Mouse (Mus musculus): ENCODE measurements around the gene Crybb2. TPM values are rescaled to one million over a fixed set of nuclear protein-coding genes. Genes with fewer than 3 reads are reported as not detected.

The Crybb2 gene
- polyA plus RNA-seq, 1 experiment from 2014 or later: not detected

- H3K4me2 ChIP-seq (replicated peaks; ENCODE audit: low read depth, low read length): no peak overlapping the region
- H3K4me3 ChIP-seq (ENCODE audit: low read depth, low read length): no peak overlapping the region
Measured at GRCm38 (mm10) chr5:113086439-113086838, 16.5 kb upstream of the Crybb2 start.

GRCm38 (mm10) chr5:113085931-113086330, 16.0 kb upstream of the Crybb2 start:
- Histone ChIP-seq H3K4me2 (replicated peaks; ENCODE audit: low read depth, low read length) (no peak overlapping the region), H3K36me3 (ENCODE audit: insufficient read depth, low read length) (no peaks in the 10 kb centered on the region), H3K4me1 (ENCODE audit: insufficient read depth, low read depth, low read length) (no peaks in the 10 kb centered on the region), H3K27me3 (replicated peaks; ENCODE audit: insufficient read depth, low read length) (no peaks in the 10 kb centered on the region), H3K4me3 (ENCODE audit: low read depth, low read length) (no peak overlapping the region), H3K27ac (ENCODE audit: low read length) (no peak overlapping the region), H3K9me3 (ENCODE audit: low read length) (no peaks in the 10 kb centered on the region), H3K9ac (replicated peaks; ENCODE audit: low read depth) (no peak overlapping the region)
- WGBS: 48% methylated on average over 2 of the region's 2 CpGs
- DNase-seq (ENCODE audit: low spot score) (no peak), ATAC-seq (no peak)
- no peak for TF ChIP-seq EP300 (IDR thresholded peaks at IDR 0.05)
- TF ChIP-seq CTCF (IDR thresholded peaks at IDR 0.05): no peak

More at GRCm38 (mm10) chr5:113086439-113086838, 16.5 kb upstream of the Crybb2 start:
- no peaks in the 10 kb centered on the region for H3K4me1 ChIP-seq (ENCODE audit: insufficient read depth, low read depth, low read length)
- no peak for DNase-seq (ENCODE audit: low spot score)
- H3K36me3 ChIP-seq (ENCODE audit: insufficient read depth, low read length): no peaks in the 10 kb centered on the region
- H3K9ac ChIP-seq (replicated peaks; ENCODE audit: low read depth): no peak overlapping the region
- H3K9me3 ChIP-seq (ENCODE audit: low read length): no peaks in the 10 kb centered on the region
- no peak overlapping the region for H3K27ac ChIP-seq (ENCODE audit: low read length)
- ATAC-seq: no peak
- no peaks in the 10 kb centered on the region for H3K27me3 ChIP-seq (replicated peaks; ENCODE audit: insufficient read depth, low read length)
- WGBS: 73% methylated on average over 12 of the region's 12 CpGs
- TF ChIP-seq EP300 (IDR thresholded peaks at IDR 0.05): no peak
- no peak for TF ChIP-seq CTCF (IDR thresholded peaks at IDR 0.05)

GRCm38 (mm10) chr5:113084309-113084708, 14.4 kb upstream of the Crybb2 start:
- ATAC-seq (no peak), DNase-seq (ENCODE audit: low spot score) (no peak)
- WGBS: 73% methylated on average over 2 of the region's 2 CpGs
- H3K9ac ChIP-seq (replicated peaks; ENCODE audit: low read depth): no peak overlapping the region
- no peak overlapping the region for H3K27ac ChIP-seq (ENCODE audit: low read length)
- H3K36me3 ChIP-seq (ENCODE audit: insufficient read depth, low read length): no peaks in the 10 kb centered on the region
- no peaks in the 10 kb centered on the region for H3K9me3 ChIP-seq (ENCODE audit: low read length)
- TF ChIP-seq CTCF (IDR thresholded peaks at IDR 0.05): no peak
- no peak for TF ChIP-seq EP300 (IDR thresholded peaks at IDR 0.05)
- no peaks in the 10 kb centered on the region for H3K4me1 ChIP-seq (ENCODE audit: insufficient read depth, low read depth, low read length)
- H3K27me3 ChIP-seq (replicated peaks; ENCODE audit: insufficient read depth, low read length): no peaks in the 10 kb centered on the region
- H3K4me2 ChIP-seq (replicated peaks; ENCODE audit: low read depth, low read length): no peak overlapping the region
- no peak overlapping the region for H3K4me3 ChIP-seq (ENCODE audit: low read depth, low read length)

- Histone ChIP-seq H3K36me3 (ENCODE audit: insufficient read depth, low read length) (no peaks in the 10 kb centered on the region), H3K9ac (replicated peaks; ENCODE audit: low read depth) (no peak overlapping the region), H3K9me3 (ENCODE audit: low read length) (no peaks in the 10 kb centered on the region), H3K4me2 (replicated peaks; ENCODE audit: low read depth, low read length) (no peak overlapping the region), H3K4me3 (ENCODE audit: low read depth, low read length) (no peak overlapping the region), H3K27ac (ENCODE audit: low read length) (no peak overlapping the region), H3K4me1 (ENCODE audit: insufficient read depth, low read depth, low read length) (no peaks in the 10 kb centered on the region), H3K27me3 (replicated peaks; ENCODE audit: insufficient read depth, low read length) (no peaks in the 10 kb centered on the region)
- TF ChIP-seq CTCF (IDR thresholded peaks at IDR 0.05) (no peak), EP300 (IDR thresholded peaks at IDR 0.05) (no peak)
- peak; percentile 37; the same call in 1 of the 2 replicates for ATAC-seq
- no peak for DNase-seq (ENCODE audit: low spot score)
- WGBS: 42% methylated on average over 19 of the region's 19 CpGs
Measured at GRCm38 (mm10) chr5:113082356-113083168, 12.6 kb upstream of the Crybb2 start.

- 57% methylated on average over 8 of the region's 8 CpGs for WGBS
Measured at GRCm38 (mm10) chr5:113081439-113081838, 11.5 kb upstream of the Crybb2 start, which contains the start of gene Crybb3. Gene Crybb3 (minus strand): TSS chr5:113081584.

DNA sequence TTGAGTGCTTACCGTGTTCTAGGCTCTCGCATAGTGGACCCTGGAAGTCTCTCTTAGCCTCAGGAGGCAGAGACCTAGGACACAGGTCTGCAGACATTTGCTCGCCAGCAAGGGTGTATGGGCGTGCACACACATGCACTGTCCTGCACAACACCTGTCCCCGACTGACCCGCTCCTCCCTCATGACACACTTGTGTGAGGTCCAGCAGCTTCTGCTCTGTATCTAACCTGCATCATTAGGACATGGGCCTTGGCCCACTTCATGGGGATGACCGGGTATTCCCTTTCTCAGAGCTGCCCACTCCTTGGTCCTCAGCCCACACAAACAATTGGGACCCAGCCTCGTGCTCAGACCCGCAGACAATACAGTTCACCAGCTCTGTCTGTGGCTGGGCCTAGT, 11.1 kb upstream of the Crybb2 start:
- no peaks in the 10 kb centered on the region for H3K4me1 ChIP-seq (ENCODE audit: insufficient read depth, low read depth, low read length)
- ATAC-seq (no peak), DNase-seq (ENCODE audit: low spot score) (no peak)
- no peak for TF ChIP-seq CTCF (IDR thresholded peaks at IDR 0.05)
- no peak for TF ChIP-seq EP300 (IDR thresholded peaks at IDR 0.05)
- no peaks in the 10 kb centered on the region for H3K27me3 ChIP-seq (replicated peaks; ENCODE audit: insufficient read depth, low read length)
- 90% methylated on average over 9 of the region's 9 CpGs for WGBS
- no peak overlapping the region for H3K9ac ChIP-seq (replicated peaks; ENCODE audit: low read depth)
- no peaks in the 10 kb centered on the region for H3K9me3 ChIP-seq (ENCODE audit: low read length)
- H3K4me2 ChIP-seq (replicated peaks; ENCODE audit: low read depth, low read length): no peak overlapping the region
- H3K27ac ChIP-seq (ENCODE audit: low read length): no peak overlapping the region
- H3K36me3 ChIP-seq (ENCODE audit: insufficient read depth, low read length): no peaks in the 10 kb centered on the region
- no peak overlapping the region for H3K4me3 ChIP-seq (ENCODE audit: low read depth, low read length)

More at GRCm38 (mm10) chr5:113081439-113081838, 11.5 kb upstream of the Crybb2 start, which contains the start of gene Crybb3:
- H3K36me3 ChIP-seq (ENCODE audit: insufficient read depth, low read length): no peaks in the 10 kb centered on the region
- H3K4me3 ChIP-seq (ENCODE audit: low read depth, low read length): no peak within 1 kb of the TSS
- no peaks in the 10 kb centered on the region for H3K27me3 ChIP-seq (replicated peaks; ENCODE audit: insufficient read depth, low read length)
- no peaks in the 10 kb centered on the region for H3K4me1 ChIP-seq (ENCODE audit: insufficient read depth, low read depth, low read length)
- H3K9ac ChIP-seq (replicated peaks; ENCODE audit: low read depth): no peak within 1 kb of the TSS
- H3K9me3 ChIP-seq (ENCODE audit: low read length): no peaks in the 10 kb centered on the region
- no peak within 1 kb of the TSS for H3K27ac ChIP-seq (ENCODE audit: low read length)
- peak; percentile 33 for DNase-seq (ENCODE audit: low spot score)
- ATAC-seq: no peak; the same call in 1 of the 2 replicates
- TF ChIP-seq CTCF (IDR thresholded peaks at IDR 0.05): no peak
- no peak for TF ChIP-seq EP300 (IDR thresholded peaks at IDR 0.05)
- no peak within 1 kb of the TSS for H3K4me2 ChIP-seq (replicated peaks; ENCODE audit: low read depth, low read length)
